ENCODE assay signal across 26 mouse cellular contexts in genomic region chr13:34323361-34323760, GRCm38 (mm10).
"Had no signal": no experiment of that assay in that cellular context is flagged by ENCODE, and none has a peak within 500 bp of the region (broad histone marks: within the 10 kb centered on the region; RNA-seq: fewer than 3 reads in every experiment).

No protein-coding gene starts in this region.

- H3K27ac ChIP-seq: gastrocnemius, adult 2 months; heart, adult 2 months; heart, embryonic 13.5 days; heart, embryonic 15.5 days; hindbrain, embryonic 13.5 days; hindbrain, embryonic 15.5 days; hindbrain, postnatal 0 days; kidney, embryonic 15.5 days; kidney, postnatal 0 days; limb, embryonic 13.5 days; limb, embryonic 15.5 days had no signal

- H3K36me3 ChIP-seq: heart, embryonic 13.5 days; heart, embryonic 15.5 days; hindbrain, embryonic 13.5 days; hindbrain, embryonic 15.5 days; kidney, embryonic 15.5 days; limb, embryonic 13.5 days; limb, embryonic 15.5 days had no signal

- H3K4me2 ChIP-seq: heart, embryonic 11.5 days; heart, embryonic 13.5 days; heart, embryonic 15.5 days; hindbrain, embryonic 13.5 days; hindbrain, embryonic 15.5 days; kidney, embryonic 15.5 days; limb, embryonic 13.5 days; limb, embryonic 15.5 days had no signal

- DNase-seq: gastrocnemius, adult 2 months; gastrocnemius, postnatal 14 days; gastrocnemius, postnatal 36 days; heart, adult 11 months; heart, adult 2 months; heart, postnatal 14 days; heart, postnatal 36 days; kidney, adult 11 months; kidney, adult 2 months; kidney, adult 9 months; kidney, postnatal 14 days; kidney, postnatal 36 days; layer of hippocampus, adult 9-11 months; layer of hippocampus, postnatal 36 days; left cerebral cortex, postnatal 4 days had no signal

- H3K9me3 ChIP-seq: heart, embryonic 13.5 days; heart, embryonic 15.5 days; hindbrain, embryonic 13.5 days; hindbrain, embryonic 15.5 days; kidney, embryonic 15.5 days; limb, embryonic 13.5 days; limb, embryonic 15.5 days had no signal

- H3K27me3 ChIP-seq: heart, embryonic 13.5 days; heart, embryonic 15.5 days; hindbrain, embryonic 13.5 days; hindbrain, embryonic 15.5 days; kidney, embryonic 15.5 days; limb, embryonic 13.5 days; limb, embryonic 15.5 days had no signal

- H3K9ac ChIP-seq: heart, embryonic 13.5 days; heart, embryonic 15.5 days; hindbrain, embryonic 13.5 days; hindbrain, embryonic 15.5 days; kidney, embryonic 15.5 days; limb, embryonic 13.5 days; limb, embryonic 15.5 days had no signal

- ATAC-seq: hindbrain, postnatal 0 days; intestine, embryonic 16.5 days had no signal

- H3K4me3 ChIP-seq: gastrocnemius, adult 2 months; heart, adult 2 months; heart, embryonic 13.5 days; heart, embryonic 15.5 days; hindbrain, embryonic 13.5 days; hindbrain, embryonic 15.5 days; kidney, embryonic 15.5 days; limb, embryonic 13.5 days; limb, embryonic 15.5 days had no signal

- H3K4me1 ChIP-seq: heart, embryonic 15.5 days; hindbrain, embryonic 15.5 days; kidney, embryonic 15.5 days; limb, embryonic 13.5 days; limb, embryonic 15.5 days had no signal
